Mouse (Mus musculus) midbrain, postnatal 0 days (tissue): ENCODE measurements around the gene Dock11. TPM values are rescaled to one million over a fixed set of nuclear protein-coding genes. Genes with fewer than 3 reads are reported as not detected.

ENCODE experiments used
- ATAC-seq: fragments of 200-750 bp; cut with Nextera tagmentation; 2 replicates; pipeline ENCODE4 v1.8.0; 2017; ENCODE audit warnings: moderate number of reproducible peaks, mild to moderate bottlenecking, moderate TSS enrichment, moderate library complexity; ENCODE audit not compliant: low FRiP score
- DNase-seq: peaks from one replicate; pipeline ENCODE4 v3.0.0-alpha.2; 2015; ENCODE audit warnings: low spot score
- H3K27ac ChIP-seq: fragments of 300-500 bp; sonication (generic); 2 replicates; pipeline ENCODE4 v1.5.1; 2014; ENCODE audit warnings: low read depth, mild to moderate bottlenecking, low read length, mixed read lengths
- H3K27me3 ChIP-seq: fragments of 300-500 bp; sonication (generic); 2 replicates; pipeline ENCODE4 v1.6.1; 2014; ENCODE audit warnings: low read length, control low read depth, mixed read lengths; ENCODE audit not compliant: insufficient read depth
- H3K36me3 ChIP-seq: fragments of 300-500 bp; sonication (generic); 2 replicates; pipeline ENCODE4 v1.6.1; 2014; ENCODE audit warnings: low read length, control low read depth, mixed read lengths; ENCODE audit not compliant: insufficient read depth
- H3K4me1 ChIP-seq: fragments of 300-500 bp; sonication (generic); 2 replicates; pipeline ENCODE4 v1.6.1; 2014; ENCODE audit warnings: mild to moderate bottlenecking, control low read depth, antibody characterized with exemption, low read length, mixed read lengths; ENCODE audit not compliant: insufficient read depth
- H3K4me2 ChIP-seq: fragments of 300-500 bp; sonication (generic); 2 replicates; pipeline ENCODE4 v1.6.1; 2014; ENCODE audit warnings: low read depth, mild to moderate bottlenecking, low read length, mixed read lengths; ENCODE audit not compliant: poor library complexity, severe bottlenecking
- H3K4me3 ChIP-seq: fragments of 300-500 bp; sonication (generic); 2 replicates; pipeline ENCODE4 v1.5.1; 2014; ENCODE audit warnings: low read depth, mild to moderate bottlenecking, low read length, moderate library complexity
- H3K9ac ChIP-seq: fragments of 300-500 bp; sonication (generic); replicated peaks from 2 replicates; pipeline ENCODE4 v1.6.1; 2014; ENCODE audit warnings: mild to moderate bottlenecking, low read length, moderate library complexity, mixed read lengths; ENCODE audit not compliant: poor library complexity, severe bottlenecking
- H3K9me3 ChIP-seq: fragments of 300-500 bp; sonication (generic); 2 replicates; pipeline ENCODE4 v1.6.1; 2016; ENCODE audit warnings: low read length, control low read depth
- CTCF ChIP-seq: IDR thresholded peaks from 2 replicates; pipeline ENCODE4 v1.5.1; 2016; ENCODE audit warnings: antibody characterized with exemption, mild to moderate bottlenecking
- WGBS: fragments of 180-500 bp; shearing (Covaris S2); extraction: QIAGEN DNeasy Blood & Tissue Kit; methylation state at CpG from one replicate; pipeline ENCODE4 v1.1.7; 2014; 5-methylcytosine and 5-hydroxymethylcytosine counted together
- polyA plus RNA-seq: library from polyadenylated mRNA; unstranded; fragments of >200 nt; fragmentation: Nextera tagmentation; extraction: Ambion mirVana; gene quantifications from 2 replicates; pipeline ENCODE4 v1.2.1, GENCODE M21; 2015
- total RNA-seq: library from RNA; depleted of rRNA; stranded (reverse); fragments of >200 nt; gene quantifications from 2 replicates; pipeline ENCODE4 v1.2.3, GENCODE M21; 2014

The Dock11 gene
- total and polyA plus RNA-seq, 2 experiments from 2014 or later = 5.6 to 21.4 TPM

- Histone ChIP-seq H3K4me2 (no peak overlapping the region), H3K9me3 (no peaks in the 10 kb centered on the region), H3K27me3 (no peaks in the 10 kb centered on the region), H3K4me1 (no peaks in the 10 kb centered on the region), H3K4me3 (no peak overlapping the region), H3K9ac (no peak overlapping the region), H3K36me3 (no peaks in the 10 kb centered on the region), H3K27ac (no peak overlapping the region)
- WGBS = 80% methylated on average over 6 of the region's 6 CpGs
- ATAC-seq = no peak
- no peak for TF ChIP-seq CTCF
- DNase-seq = no peak
Observed at GRCm38 (mm10) chrX:35994226-35994625, 105.6 kb downstream of the Dock11 start.

DNA sequence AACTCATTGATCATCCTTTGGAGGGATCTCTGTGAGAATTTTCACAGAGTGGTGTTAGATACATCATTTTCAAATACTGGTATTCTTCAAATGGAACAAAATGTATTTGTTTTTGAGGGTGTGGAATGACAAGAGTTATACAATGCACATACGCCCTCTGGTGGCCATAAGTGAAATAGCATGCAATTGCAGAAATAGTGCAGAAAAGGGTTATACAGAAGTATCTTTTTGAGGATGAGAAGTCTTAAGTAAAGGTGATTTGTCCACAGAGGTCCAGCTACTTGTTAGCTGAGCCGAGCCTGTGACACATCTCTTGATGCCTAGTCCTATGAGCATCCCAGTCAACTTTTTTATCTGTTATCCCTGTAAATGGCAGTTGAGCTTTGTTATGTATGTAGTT, 108.4 kb downstream of the Dock11 start:
- Histone ChIP-seq H3K27ac (no peak overlapping the region), H3K4me2 (no peak overlapping the region), H3K27me3 (no peaks in the 10 kb centered on the region), H3K4me3 (no peak overlapping the region), H3K9me3 (no peaks in the 10 kb centered on the region), H3K36me3 (no peaks in the 10 kb centered on the region), H3K9ac (no peak overlapping the region), H3K4me1 (no peaks in the 10 kb centered on the region)
- ATAC-seq (0 out of 2 replicates have a peak, but pooled peaks have one; percentile 16), DNase-seq (peak; percentile 64)
- peak; percentile 88 for TF ChIP-seq CTCF
- 16% methylated on average over 2 of the region's 2 CpGs for WGBS

- TF ChIP-seq CTCF = no peak
- Histone ChIP-seq H3K9ac (no peak overlapping the region), H3K4me3 (no peak overlapping the region), H3K27me3 (no peaks in the 10 kb centered on the region), H3K4me1 (no peaks in the 10 kb centered on the region), H3K4me2 (no peak overlapping the region), H3K9me3 (no peaks in the 10 kb centered on the region), H3K36me3 (no peaks in the 10 kb centered on the region), H3K27ac (no peak overlapping the region)
- ATAC-seq (no peak), DNase-seq (no peak)
- 39% methylated on average over 5 of the region's 5 CpGs for WGBS
Observed at GRCm38 (mm10) chrX:35997793-35998419, 109.3 kb downstream of the Dock11 start.

GRCm38 (mm10) chrX:36025651-36026050, 137.0 kb downstream of the Dock11 start:
- no peak for TF ChIP-seq CTCF
- H3K27me3 ChIP-seq = no peaks in the 10 kb centered on the region
- H3K36me3 ChIP-seq = 0 out of 2 replicates have a peak, but pooled peaks cover 2% of the 10 kb centered on the region
- no peaks in the 10 kb centered on the region for H3K9me3 ChIP-seq
- no peak overlapping the region for H3K27ac ChIP-seq
- DNase-seq (no peak), ATAC-seq (no peak)
- 92% methylated on average over 16 of the region's 17 CpGs for WGBS
- no peak overlapping the region for H3K4me2 ChIP-seq
- H3K9ac ChIP-seq = no peak overlapping the region
- H3K4me3 ChIP-seq = no peak overlapping the region
- no peaks in the 10 kb centered on the region for H3K4me1 ChIP-seq

DNA sequence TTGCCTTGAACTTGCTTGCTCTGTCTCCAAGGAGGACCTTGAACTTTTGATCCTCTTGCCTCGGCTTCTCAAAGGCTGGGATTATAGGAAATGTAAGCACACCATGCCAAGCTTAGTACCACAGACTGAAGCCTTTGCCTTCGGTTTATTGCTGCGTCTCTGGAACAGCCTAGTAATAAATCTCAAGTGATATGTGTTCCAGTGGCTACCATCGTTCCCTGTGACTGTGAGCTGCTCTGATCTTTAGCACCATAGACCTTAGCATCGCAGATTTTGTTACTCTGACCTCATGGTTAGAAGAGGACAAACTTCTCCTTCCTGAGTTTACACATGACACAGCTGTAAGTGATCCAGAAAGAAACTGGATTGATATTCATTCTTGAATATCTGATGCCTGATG, 142.5 kb downstream of the Dock11 start:
- DNase-seq (no peak), ATAC-seq (no peak)
- Histone ChIP-seq H3K9me3 (no peaks in the 10 kb centered on the region), H3K4me2 (no peak overlapping the region), H3K36me3 (no peaks in the 10 kb centered on the region), H3K4me1 (no peaks in the 10 kb centered on the region), H3K9ac (no peak overlapping the region), H3K4me3 (no peak overlapping the region), H3K27ac (no peak overlapping the region), H3K27me3 (no peaks in the 10 kb centered on the region)
- 85% methylated on average over 5 of the region's 5 CpGs for WGBS
- no peak for TF ChIP-seq CTCF

DNA sequence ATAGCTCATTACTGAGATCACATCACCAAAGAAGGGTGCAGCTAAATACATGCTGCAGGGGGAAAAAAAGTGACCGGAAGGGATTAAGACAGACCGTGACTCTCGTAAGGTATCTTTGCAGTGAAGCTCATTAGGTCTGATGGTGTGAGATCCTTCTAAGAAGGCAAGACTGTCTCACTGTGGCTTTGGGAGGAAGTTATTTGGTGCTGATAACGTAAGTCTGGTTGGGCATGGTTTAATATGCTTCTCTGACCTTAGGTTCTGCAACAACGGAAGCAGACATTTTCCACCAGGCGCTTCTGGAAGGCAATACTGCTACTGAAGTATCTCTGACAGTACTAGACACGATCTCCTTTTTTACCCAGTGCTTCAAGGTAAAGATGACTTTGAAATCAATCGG, 145.4 kb downstream of the Dock11 start:
- Histone ChIP-seq H3K4me1 (no peaks in the 10 kb centered on the region), H3K4me3 (no peak overlapping the region), H3K36me3 (no peaks in the 10 kb centered on the region), H3K27me3 (no peaks in the 10 kb centered on the region), H3K27ac (no peak overlapping the region), H3K9ac (no peak overlapping the region), H3K9me3 (no peaks in the 10 kb centered on the region), H3K4me2 (no peak overlapping the region)
- ATAC-seq = no peak
- WGBS = 87% methylated on average over 8 of the region's 8 CpGs
- no peak for DNase-seq
- no peak for TF ChIP-seq CTCF
